Mouse (Mus musculus) liver, postnatal 0 days (tissue): ENCODE data around the gene Klrb1b. TPM values are rescaled to one million over a fixed set of nuclear protein-coding genes. Genes with fewer than 3 reads are reported as not detected.
A peak's percentile ranks its signal among the peaks of the same experiment; 100 is the strongest.
"Not testable (repeated sequence)": the region's sequence is repeated elsewhere in the genome, so short reads cannot be mapped to it uniquely, and the experiment has no call there.

ENCODE experiments used
- ATAC-seq: fragments of 200-750 bp; cut with Nextera tagmentation; 2 replicates; pipeline ENCODE4 v1.8.0; 2017; ENCODE audit warnings: mild to moderate bottlenecking, moderate library complexity
- DNase-seq: peaks from one replicate; pipeline ENCODE4 v3.0.0-alpha.2; 2016
- H3K27ac ChIP-seq: fragments of 300-500 bp; sonication (generic); 2 replicates; pipeline ENCODE4 v1.5.1; 2014; ENCODE audit warnings: antibody characterized with exemption, moderate library complexity, mild to moderate bottlenecking, low read depth
- H3K27me3 ChIP-seq: fragments of 300-500 bp; sonication (generic); 2 replicates; pipeline ENCODE4 v1.6.1; 2014; ENCODE audit warnings: low read length, control low read depth, mixed read lengths; ENCODE audit not compliant: insufficient read depth
- H3K36me3 ChIP-seq: fragments of 300-500 bp; sonication (generic); replicated peaks from 2 replicates; pipeline ENCODE4 v1.6.1; 2014; ENCODE audit warnings: mild to moderate bottlenecking, control low read depth, low read length, moderate library complexity, mixed read lengths; ENCODE audit not compliant: insufficient read depth
- H3K4me1 ChIP-seq: fragments of 300-500 bp; sonication (generic); 2 replicates; pipeline ENCODE4 v1.6.1; 2014; ENCODE audit warnings: antibody characterized with exemption, mild to moderate bottlenecking, control low read depth; ENCODE audit not compliant: insufficient read depth
- H3K4me2 ChIP-seq: fragments of 300-500 bp; sonication (generic); 2 replicates; pipeline ENCODE4 v1.6.1; 2014; ENCODE audit warnings: low read depth, mild to moderate bottlenecking, low read length, moderate library complexity, mixed read lengths
- H3K4me3 ChIP-seq: fragments of 300-500 bp; sonication (generic); 2 replicates; pipeline ENCODE4 v1.5.1; 2014; ENCODE audit warnings: low read depth, low read length
- H3K9ac ChIP-seq: fragments of 300-500 bp; sonication (generic); replicated peaks from 2 replicates; pipeline ENCODE4 v1.6.1; 2014; ENCODE audit warnings: mild to moderate bottlenecking, moderate library complexity
- H3K9me3 ChIP-seq: fragments of 300-500 bp; sonication (generic); 2 replicates; pipeline ENCODE4 v1.6.1; 2016; ENCODE audit warnings: mild to moderate bottlenecking, control low read depth, low read length, mixed read lengths
- CTCF ChIP-seq: sonication (generic); IDR thresholded peaks from 2 replicates; pipeline ENCODE4 v1.5.1; 2016; ENCODE audit warnings: antibody characterized with exemption, low read depth
- EP300 ChIP-seq: IDR thresholded peaks from 2 replicates; pipeline ENCODE4 v1.6.1; 2016; ENCODE audit warnings: antibody characterized with exemption, low read depth, mild to moderate bottlenecking
- WGBS: fragments of 180-500 bp; shearing (Covaris S2); extraction: QIAGEN DNeasy Blood & Tissue Kit; methylation state at CpG from one replicate; pipeline ENCODE4 v1.1.7; 2014; ENCODE audit not compliant: insufficient replicate concordance; 5-methylcytosine and 5-hydroxymethylcytosine counted together
- polyA plus RNA-seq: library from polyadenylated mRNA; unstranded; fragments of >200 nt; fragmentation: Nextera tagmentation; extraction: Ambion mirVana; gene quantifications from 2 replicates; pipeline ENCODE4 v1.2.1, GENCODE M21; 2015

Gene Klrb1b
- polyA plus RNA-seq, 1 experiment from 2014 or later = 0.39 TPM

- H3K9ac ChIP-seq = no peak overlapping the region
- H3K9me3 ChIP-seq = no peaks in the 10 kb centered on the region
- ATAC-seq = no peak
- TF ChIP-seq CTCF (no peak), EP300 (no peak)
- no peaks in the 10 kb centered on the region for H3K36me3 ChIP-seq
- 0 out of 2 replicates have a peak, but pooled peaks cover 9% of the 10 kb centered on the region for H3K4me1 ChIP-seq
- H3K27me3 ChIP-seq = no peaks in the 10 kb centered on the region
- H3K27ac ChIP-seq = no peak overlapping the region
- H3K4me2 ChIP-seq = no peak overlapping the region
- no peak for DNase-seq
- 75% methylated on average over 4 of the region's 4 CpGs for WGBS
- H3K4me3 ChIP-seq = no peak overlapping the region
Observed at GRCm38 (mm10) chr6:128768047-128768446, 58.1 kb downstream of the Klrb1b start.

GRCm38 (mm10) chr6:128766486-128767254 is 59.5 kb downstream of the Klrb1b start:
- H3K27me3 ChIP-seq, H3K36me3 ChIP-seq, H3K9ac ChIP-seq, H3K9me3 ChIP-seq, H3K4me3 ChIP-seq, H3K27ac ChIP-seq, H3K4me2 ChIP-seq, H3K4me1 ChIP-seq: not testable (repeated sequence)
- DNase-seq (peak; percentile 63), ATAC-seq (peak; percentile 27)
- peak; percentile 78 for TF ChIP-seq CTCF
- WGBS = 69% methylated on average over 6 of the region's 6 CpGs

DNA sequence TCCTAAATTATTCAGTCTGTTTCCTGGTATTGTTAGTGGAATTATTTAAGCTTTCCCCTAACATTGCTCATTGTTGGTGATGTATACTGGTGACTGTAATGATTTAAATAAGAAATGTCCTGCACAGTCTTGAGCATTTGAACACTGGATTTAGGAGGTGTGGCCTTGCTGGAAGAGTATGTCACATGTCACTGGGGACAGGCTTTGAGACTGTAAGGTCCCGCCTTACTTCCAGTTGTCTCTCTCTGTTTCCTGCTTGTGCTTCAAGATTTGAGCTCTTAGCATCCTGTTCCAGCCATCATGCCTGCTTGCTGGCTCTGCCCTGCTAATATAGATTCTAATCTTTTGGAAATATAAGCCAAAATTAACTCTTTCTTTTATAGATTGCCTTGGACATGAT is 60.9 kb downstream of the Klrb1b start:
- Histone ChIP-seq H3K4me3 (no peak overlapping the region), H3K4me1 (0 out of 2 replicates have a peak, but pooled peaks cover 12% of the 10 kb centered on the region), H3K27ac (no peak overlapping the region), H3K36me3 (no peaks in the 10 kb centered on the region), H3K4me2 (no peak overlapping the region), H3K9me3 (no peaks in the 10 kb centered on the region), H3K27me3 (no peaks in the 10 kb centered on the region), H3K9ac (no peak overlapping the region)
- DNase-seq = no peak
- WGBS = 65% methylated on average over 1 of the region's 1 CpGs
- ATAC-seq = no peak
- no peak for TF ChIP-seq EP300
- TF ChIP-seq CTCF = no peak

DNA sequence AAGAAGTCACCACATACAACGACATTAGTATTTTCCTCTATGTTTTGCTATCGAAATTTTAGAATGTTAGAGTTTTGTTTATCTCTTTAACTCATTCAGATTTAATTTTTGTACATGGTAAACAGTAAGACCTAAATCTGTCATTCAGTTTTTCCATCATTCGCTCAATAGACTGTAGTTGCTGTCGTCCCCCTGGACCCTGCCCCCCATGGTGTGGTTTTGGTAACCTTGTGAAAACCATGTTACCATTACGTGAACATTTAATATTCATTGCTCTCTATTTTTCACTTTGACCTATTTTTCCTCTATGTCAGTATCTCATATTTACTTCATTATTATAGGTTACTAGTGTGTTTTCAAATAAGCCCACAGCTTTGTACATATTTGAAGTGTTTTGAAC is 61.5 kb downstream of the Klrb1b start:
- no peak for ATAC-seq
- H3K27ac ChIP-seq = no peak overlapping the region

DNA sequence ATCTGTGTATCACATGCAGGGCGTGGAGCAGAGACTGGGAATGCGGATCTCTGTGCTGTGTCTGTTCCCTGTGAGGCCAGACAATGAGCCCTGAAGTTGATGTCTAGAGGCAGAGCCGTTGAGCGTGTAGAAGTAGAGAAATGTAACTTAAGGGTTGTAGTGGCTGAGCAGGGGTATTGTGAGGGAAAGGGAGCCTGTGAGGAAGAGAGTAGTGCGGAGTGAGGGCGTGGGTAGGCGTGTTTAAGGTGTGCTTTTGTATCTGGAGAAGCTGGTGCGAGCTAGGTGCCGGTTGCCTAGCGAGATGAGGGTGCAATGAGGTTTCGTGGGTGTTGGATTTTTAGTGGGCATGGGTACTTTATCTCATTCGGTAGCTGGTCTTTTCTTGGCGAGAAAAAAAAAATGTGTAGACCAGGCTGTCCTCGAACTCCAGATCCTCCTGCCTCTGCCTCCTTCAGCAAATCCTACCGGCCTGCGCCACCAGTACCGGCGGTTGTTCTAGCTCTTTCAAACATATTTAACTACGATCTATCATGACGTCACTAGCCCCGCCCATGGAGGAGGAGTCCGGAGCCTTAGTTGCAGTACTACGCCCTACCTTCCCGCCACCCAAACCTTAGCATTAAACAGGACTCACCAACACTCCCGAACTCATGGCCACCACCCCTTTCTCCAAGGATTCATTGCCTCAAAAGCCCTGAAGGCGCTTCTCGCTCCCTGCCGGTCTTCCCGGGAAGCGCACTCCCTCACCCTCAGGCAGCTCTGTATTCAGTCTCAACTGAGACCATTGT is 62.2 kb downstream of the Klrb1b start:
- H3K4me3 ChIP-seq = peak overlapping the region; percentile 43
- H3K9me3 ChIP-seq = no peaks in the 10 kb centered on the region
- H3K36me3 ChIP-seq = no peaks in the 10 kb centered on the region
- WGBS = 4% methylated on average over 30 of the region's 30 CpGs
- ATAC-seq = peak; percentile 84
- peak overlapping the region; percentile 49 for H3K9ac ChIP-seq
- 0 out of 2 replicates have a peak, but pooled peaks cover 9% of the 10 kb centered on the region for H3K4me1 ChIP-seq
- H3K4me2 ChIP-seq = peak overlapping the region; percentile 76
- TF ChIP-seq CTCF (peak; percentile 67), EP300 (0 out of 2 replicates have a peak, but pooled peaks have one; percentile 36)
- no peak overlapping the region for H3K27ac ChIP-seq
- DNase-seq = peak; percentile 95
- H3K27me3 ChIP-seq = no peaks in the 10 kb centered on the region

More for the DNA sequence above, 61.5 kb downstream of the Klrb1b start:
- TF ChIP-seq CTCF (no peak), EP300 (no peak)
- Histone ChIP-seq H3K4me2 (peak overlapping the region; percentile 76), H3K36me3 (no peaks in the 10 kb centered on the region), H3K9ac (peak overlapping the region; percentile 19; the same call in 1 of the 2 replicates), H3K9me3 (no peaks in the 10 kb centered on the region), H3K27me3 (no peaks in the 10 kb centered on the region), H3K4me1 (0 out of 2 replicates have a peak, but pooled peaks cover 9% of the 10 kb centered on the region), H3K4me3 (peak overlapping the region; percentile 43)
- 18% methylated on average over 5 of the region's 5 CpGs for WGBS
- DNase-seq = no peak

Other genes starting within 250 kb of the Klrb1b start
- 29.7 and 30.6 TPM in 2 replicates for gene A2ml1, start 244.7 kb downstream of the Klrb1b start, polyA plus RNA-seq
- gene Klrb1a, start 202.8 kb downstream of the Klrb1b start, polyA plus RNA-seq = 0.15 and 0.36 TPM in 2 replicates
- gene Clec2h, start 163.9 kb downstream of the Klrb1b start, polyA plus RNA-seq = 0.33 and 0.46 TPM in 2 replicates
- gene Klrb1, start 103.3 kb downstream of the Klrb1b start, polyA plus RNA-seq = not detected in 2 replicates
- gene Klrb1c, start 37.1 kb downstream of the Klrb1b start, polyA plus RNA-seq = 0.64 and 1.1 TPM in 2 replicates
- not detected in 2 replicates for gene Gm44511, start within 50 bp of the Klrb1b start, polyA plus RNA-seq
- gene Clec2i, start 61.3 kb upstream of the Klrb1b start, polyA plus RNA-seq = 0.11 and 0.27 TPM in 2 replicates
- 10.5 and 11.9 TPM in 2 replicates for gene BC035044, start 64.8 kb upstream of the Klrb1b start, polyA plus RNA-seq
- gene Clec2g, start 108.0 kb upstream of the Klrb1b start, polyA plus RNA-seq = not detected in 2 replicates
- gene Klrb1f, start 219.6 kb upstream of the Klrb1b start, polyA plus RNA-seq = 0.27 and 0.59 TPM in 2 replicates